Mouse (Mus musculus): ENCODE data around the gene Tmem63c. TPM values are rescaled to one million over a fixed set of nuclear protein-coding genes. Genes with fewer than 3 reads are reported as not detected.
A peak's percentile ranks its signal among the peaks of the same experiment; 100 is the strongest.

The Tmem63c gene
- polyA plus RNA-seq, 1 experiment from 2014 or later = 1.5 TPM

GRCm38 (mm10) chr12:87103471-87103870 lies 82.3 kb downstream of the Tmem63c start:
- Histone ChIP-seq H3K4me3 (no peak overlapping the region), H3K4me1 (peaks cover 9% of the 10 kb centered on the region; the same call in 1 of the 2 replicates), H3K27ac (replicated peaks) (no peak overlapping the region), H3K36me3 (no peaks in the 10 kb centered on the region), H3K27me3 (peaks cover 44% of the 10 kb centered on the region), H3K9me3 (no peaks in the 10 kb centered on the region), H3K9ac (replicated peaks) (no peak overlapping the region), H3K4me2 (replicated peaks) (no peak overlapping the region)
- ATAC-seq (ENCODE audit: low FRiP score, low read depth) = no peak
- 97% methylated on average over 4 of the region's 4 CpGs for WGBS

DNA sequence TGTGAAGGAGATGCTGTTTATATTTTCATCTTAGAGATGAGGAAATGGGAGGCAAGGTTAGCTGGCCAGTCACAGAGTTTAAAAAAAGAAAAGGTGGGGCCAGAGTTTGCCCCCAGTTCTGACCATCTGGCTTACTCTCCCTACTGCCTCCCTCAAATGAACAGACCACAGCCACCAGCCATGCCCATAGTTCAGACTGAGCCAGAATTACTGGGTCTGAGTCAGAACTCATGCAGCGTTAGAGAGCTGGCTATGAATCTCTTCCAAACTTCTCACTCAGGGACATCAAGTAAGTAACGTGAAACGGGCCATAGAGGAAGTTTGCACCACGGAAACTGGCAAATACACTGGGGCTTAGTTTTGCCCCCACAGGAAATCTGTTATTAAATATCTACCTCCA lies 83.7 kb downstream of the Tmem63c start:
- Histone ChIP-seq H3K4me1 (peaks cover 9% of the 10 kb centered on the region; the same call in 1 of the 2 replicates), H3K4me3 (no peak overlapping the region), H3K4me2 (replicated peaks) (no peak overlapping the region), H3K36me3 (0 out of 2 replicates have a peak, but pooled peaks cover 4% of the 10 kb centered on the region), H3K27me3 (peaks cover 41% of the 10 kb centered on the region), H3K9ac (replicated peaks) (no peak overlapping the region), H3K9me3 (no peaks in the 10 kb centered on the region), H3K27ac (replicated peaks) (no peak overlapping the region)
- ATAC-seq (ENCODE audit: low FRiP score, low read depth) = no peak
- 88% methylated on average over 4 of the region's 4 CpGs for WGBS

GRCm38 (mm10) chr12:87107357-87107977 lies 86.3 kb downstream of the Tmem63c start:
- Histone ChIP-seq H3K4me1 (0 out of 2 replicates have a peak, but pooled peaks cover under 1% of the 10 kb centered on the region), H3K27me3 (peaks cover 15% of the 10 kb centered on the region), H3K27ac (replicated peaks) (no peak overlapping the region), H3K9ac (replicated peaks) (no peak overlapping the region), H3K36me3 (peaks cover 23% of the 10 kb centered on the region), H3K9me3 (no peaks in the 10 kb centered on the region), H3K4me2 (replicated peaks) (no peak overlapping the region), H3K4me3 (no peak overlapping the region)
- peak; percentile 41; the same call in 1 of the 2 replicates for ATAC-seq (ENCODE audit: low FRiP score, low read depth)
- 37% methylated on average over 3 of the region's 3 CpGs for WGBS

GRCm38 (mm10) chr12:87121918-87122589 lies 100.9 kb downstream of the Tmem63c start:
- Histone ChIP-seq H3K27me3 (no peaks in the 10 kb centered on the region), H3K27ac (replicated peaks) (no peak overlapping the region), H3K4me2 (replicated peaks) (no peak overlapping the region), H3K9me3 (no peaks in the 10 kb centered on the region), H3K4me1 (no peaks in the 10 kb centered on the region), H3K9ac (replicated peaks) (no peak overlapping the region), H3K36me3 (peaks cover 36% of the 10 kb centered on the region), H3K4me3 (no peak overlapping the region)
- ATAC-seq (ENCODE audit: low FRiP score, low read depth) = no peak
- WGBS = 97% methylated on average over 4 of the region's 4 CpGs

DNA sequence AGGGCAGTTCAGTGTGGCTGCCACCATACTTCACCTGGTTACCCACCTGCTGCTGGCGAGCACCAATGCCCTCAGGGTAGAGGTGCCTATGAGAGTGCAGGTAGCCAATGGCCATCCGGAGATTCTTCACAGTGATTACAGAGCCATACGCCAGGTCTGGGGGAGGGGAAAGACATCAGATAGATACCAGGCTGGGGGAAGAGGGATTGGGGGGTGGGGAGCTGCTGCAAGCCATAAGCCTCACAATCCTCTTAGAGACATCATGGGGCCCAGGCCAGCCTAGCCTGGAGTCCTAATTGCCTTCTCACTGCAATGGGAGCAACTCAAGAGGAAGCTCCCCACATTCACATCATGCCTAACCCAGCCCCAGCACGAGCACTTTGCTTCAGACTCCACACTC lies 106.1 kb downstream of the Tmem63c start:
- peaks cover 48% of the 10 kb centered on the region for H3K36me3 ChIP-seq
- no peak overlapping the region for H3K27ac ChIP-seq (replicated peaks)
- no peak overlapping the region for H3K4me3 ChIP-seq
- peaks cover 4% of the 10 kb centered on the region; the same call in 1 of the 2 replicates for H3K4me1 ChIP-seq
- H3K27me3 ChIP-seq = no peaks in the 10 kb centered on the region
- 57% methylated on average over 4 of the region's 4 CpGs for WGBS
- H3K9me3 ChIP-seq = no peaks in the 10 kb centered on the region
- H3K4me2 ChIP-seq (replicated peaks) = no peak overlapping the region
- no peak for ATAC-seq (ENCODE audit: low FRiP score, low read depth)
- H3K9ac ChIP-seq (replicated peaks) = no peak overlapping the region

- H3K4me3 ChIP-seq = no peak overlapping the region
- H3K36me3 ChIP-seq = peaks cover 28% of the 10 kb centered on the region
- H3K27me3 ChIP-seq = no peaks in the 10 kb centered on the region
- no peak overlapping the region for H3K4me2 ChIP-seq (replicated peaks)
- H3K4me1 ChIP-seq = peaks cover 4% of the 10 kb centered on the region; the same call in 1 of the 2 replicates
- no peak for ATAC-seq (ENCODE audit: low FRiP score, low read depth)
- H3K9ac ChIP-seq (replicated peaks) = no peak overlapping the region
- H3K27ac ChIP-seq (replicated peaks) = no peak overlapping the region
- H3K9me3 ChIP-seq = no peaks in the 10 kb centered on the region
- whole genome bisulfite sequencing = 90% methylated on average over 4 of the region's 4 CpGs
Observed at GRCm38 (mm10) chr12:87130224-87130623, 109.1 kb downstream of the Tmem63c start.

GRCm38 (mm10) chr12:87131181-87131580 lies 110.0 kb downstream of the Tmem63c start:
- Histone ChIP-seq H3K4me2 (replicated peaks) (no peak overlapping the region), H3K4me3 (no peak overlapping the region), H3K36me3 (peaks cover 28% of the 10 kb centered on the region), H3K27me3 (no peaks in the 10 kb centered on the region), H3K9ac (replicated peaks) (no peak overlapping the region), H3K4me1 (peaks cover 4% of the 10 kb centered on the region; the same call in 1 of the 2 replicates), H3K27ac (replicated peaks) (no peak overlapping the region), H3K9me3 (no peaks in the 10 kb centered on the region)
- 82% methylated on average over 2 of the region's 2 CpGs for WGBS
- no peak for ATAC-seq (ENCODE audit: low FRiP score, low read depth)

DNA sequence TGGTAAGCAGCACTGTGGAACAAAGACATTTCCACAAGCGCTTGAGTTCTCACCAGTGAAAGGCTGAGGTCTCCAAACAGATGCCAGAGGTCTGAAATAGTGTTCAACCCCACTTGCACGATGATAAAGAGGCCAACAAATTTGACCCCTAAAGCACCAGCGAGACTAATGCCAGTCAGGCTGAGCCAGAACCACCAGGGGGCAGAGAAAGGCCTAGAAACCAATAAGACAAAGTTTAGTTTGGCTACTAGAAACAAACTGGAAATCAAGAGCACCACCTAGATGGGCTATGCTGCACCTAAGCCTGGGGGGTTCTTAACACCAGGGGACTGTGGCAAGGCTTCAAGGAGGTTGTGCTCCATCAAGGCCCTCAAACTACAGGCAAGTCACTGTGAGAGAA lies 110.5 kb downstream of the Tmem63c start:
- no peaks in the 10 kb centered on the region for H3K9me3 ChIP-seq
- peaks cover 28% of the 10 kb centered on the region for H3K36me3 ChIP-seq
- WGBS = 59% methylated on average over 3 of the region's 3 CpGs
- no peaks in the 10 kb centered on the region for H3K27me3 ChIP-seq
- no peak overlapping the region for H3K4me3 ChIP-seq
- no peak overlapping the region for H3K27ac ChIP-seq (replicated peaks)
- no peak for ATAC-seq (ENCODE audit: low FRiP score, low read depth)
- no peak overlapping the region for H3K9ac ChIP-seq (replicated peaks)
- H3K4me2 ChIP-seq (replicated peaks) = no peak overlapping the region
- H3K4me1 ChIP-seq = peaks cover 4% of the 10 kb centered on the region; the same call in 1 of the 2 replicates

- peaks cover 4% of the 10 kb centered on the region; the same call in 1 of the 2 replicates for H3K4me1 ChIP-seq
- ATAC-seq (ENCODE audit: low FRiP score, low read depth) = no peak
- H3K27me3 ChIP-seq = no peaks in the 10 kb centered on the region
- no peak overlapping the region for H3K27ac ChIP-seq (replicated peaks)
- no peaks in the 10 kb centered on the region for H3K9me3 ChIP-seq
- H3K4me3 ChIP-seq = no peak overlapping the region
- no peak overlapping the region for H3K4me2 ChIP-seq (replicated peaks)
- no peak overlapping the region for H3K9ac ChIP-seq (replicated peaks)
- peaks cover 27% of the 10 kb centered on the region for H3K36me3 ChIP-seq
- WGBS = 93% methylated on average over 6 of the region's 6 CpGs
Observed at GRCm38 (mm10) chr12:87132210-87132609, 111.1 kb downstream of the Tmem63c start.

DNA sequence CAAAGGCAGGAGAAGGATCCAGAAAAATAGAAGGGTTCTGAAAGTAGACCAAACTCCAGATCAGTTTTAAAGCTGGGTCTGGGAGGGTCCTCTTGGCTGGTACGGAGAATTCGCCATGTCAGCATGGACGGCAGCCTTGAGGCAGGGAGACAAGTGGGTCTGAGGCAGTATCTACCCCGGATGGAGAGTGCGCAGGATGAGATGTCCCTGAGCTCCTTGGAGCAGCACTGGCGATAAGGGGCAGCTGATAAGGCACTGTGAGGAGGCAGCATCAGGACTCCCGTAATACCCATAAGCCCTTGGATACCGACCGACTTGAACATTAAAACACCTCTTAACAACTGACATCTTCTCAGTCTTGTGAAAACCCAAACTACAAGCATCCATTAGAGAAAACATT lies 111.6 kb downstream of the Tmem63c start:
- H3K4me2 ChIP-seq (replicated peaks) = no peak overlapping the region
- H3K9ac ChIP-seq (replicated peaks) = no peak overlapping the region
- H3K4me3 ChIP-seq = no peak overlapping the region
- no peak overlapping the region for H3K27ac ChIP-seq (replicated peaks)
- H3K27me3 ChIP-seq = no peaks in the 10 kb centered on the region
- peaks cover 27% of the 10 kb centered on the region for H3K36me3 ChIP-seq
- H3K9me3 ChIP-seq = no peaks in the 10 kb centered on the region
- peaks cover 9% of the 10 kb centered on the region for H3K4me1 ChIP-seq
- no peak for ATAC-seq (ENCODE audit: low FRiP score, low read depth)
- 92% methylated on average over 9 of the region's 9 CpGs for WGBS

GRCm38 (mm10) chr12:87137439-87138341 lies 116.5 kb downstream of the Tmem63c start:
- H3K27me3 ChIP-seq = no peaks in the 10 kb centered on the region
- peaks cover 14% of the 10 kb centered on the region for H3K4me1 ChIP-seq
- H3K4me2 ChIP-seq (replicated peaks) = peak overlapping the region; percentile 5; the same call in 1 of the 2 replicates
- peak overlapping the region; percentile 76 for H3K27ac ChIP-seq (replicated peaks)
- no peak overlapping the region for H3K4me3 ChIP-seq
- no peaks in the 10 kb centered on the region for H3K9me3 ChIP-seq
- H3K36me3 ChIP-seq = peaks cover 3% of the 10 kb centered on the region
- peak overlapping the region; percentile 28; the same call in 1 of the 2 replicates for H3K9ac ChIP-seq (replicated peaks)
- peak; percentile 88 for ATAC-seq (ENCODE audit: low FRiP score, low read depth)
- whole genome bisulfite sequencing = 55% methylated on average over 15 of the region's 15 CpGs
